Mouse (Mus musculus): ENCODE data around the gene Gm10428.
"Not testable (repeated sequence)": the region's sequence is repeated elsewhere in the genome, so short reads cannot be mapped to it uniquely, and the experiment has no call there.

The Gm10428 gene

GRCm38 (mm10) chr11:62752780-62753179 is at the start of gene Gm10428:
Gm10428 (plus strand) TSS chr11:62753100.
- no peak for DNase-seq (ENCODE audit: low spot score in 2 of 2)

DNA sequence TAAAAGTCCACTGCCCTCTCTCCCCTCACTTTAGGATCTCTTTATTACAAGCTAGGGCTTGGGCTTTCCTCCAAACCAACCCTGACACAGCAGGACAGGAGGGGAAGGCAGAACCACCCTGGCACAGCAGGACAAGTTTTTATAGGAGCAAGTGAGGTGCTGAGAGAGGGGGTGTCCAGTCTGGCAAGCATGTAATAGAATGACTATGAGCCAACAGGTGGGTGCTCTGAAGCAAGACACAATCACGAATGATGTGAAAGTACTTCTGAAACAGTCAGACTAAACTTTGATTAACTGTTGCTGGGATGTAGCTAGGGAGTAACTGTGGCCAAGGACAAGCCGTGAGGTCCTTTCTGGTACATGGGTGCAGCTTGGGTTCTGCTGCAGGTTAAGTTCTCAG is 46.8 kb upstream of the Gm10428 start:
- DNase-seq (ENCODE audit: low spot score in 2 of 2), result no peak

GRCm38 (mm10) chr11:62708252-62708651 is 44.6 kb upstream of the Gm10428 start:
- DNase-seq (ENCODE audit: low spot score in 2 of 2), result no peak

- no peak for DNase-seq (ENCODE audit: low spot score in 2 of 2)
These were observed 42.2 kb upstream of the Gm10428 start for GRCm38 (mm10) chr11:62710657-62711056.

DNA sequence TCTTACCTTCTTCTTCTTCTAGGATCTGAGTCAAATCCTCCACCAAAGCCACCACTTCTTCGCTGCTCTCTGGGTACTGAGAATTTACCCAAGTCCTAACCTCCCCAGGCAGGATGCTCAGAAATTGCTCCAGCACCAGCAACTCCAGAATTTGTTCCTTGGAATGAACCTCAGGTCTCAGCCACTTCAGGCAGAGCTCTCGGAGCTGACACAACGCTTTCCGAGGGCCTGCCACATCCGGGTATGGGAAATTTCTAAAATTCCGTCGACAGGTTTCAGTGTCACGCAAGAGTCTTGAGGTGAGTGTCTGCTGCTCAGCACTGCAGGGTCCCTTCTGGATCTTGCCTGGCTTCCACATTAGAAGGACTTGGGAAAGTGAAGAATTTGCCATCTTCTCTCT is 24.6 kb upstream of the Gm10428 start:
- no peak for DNase-seq (ENCODE audit: low spot score in 2 of 2)

DNA sequence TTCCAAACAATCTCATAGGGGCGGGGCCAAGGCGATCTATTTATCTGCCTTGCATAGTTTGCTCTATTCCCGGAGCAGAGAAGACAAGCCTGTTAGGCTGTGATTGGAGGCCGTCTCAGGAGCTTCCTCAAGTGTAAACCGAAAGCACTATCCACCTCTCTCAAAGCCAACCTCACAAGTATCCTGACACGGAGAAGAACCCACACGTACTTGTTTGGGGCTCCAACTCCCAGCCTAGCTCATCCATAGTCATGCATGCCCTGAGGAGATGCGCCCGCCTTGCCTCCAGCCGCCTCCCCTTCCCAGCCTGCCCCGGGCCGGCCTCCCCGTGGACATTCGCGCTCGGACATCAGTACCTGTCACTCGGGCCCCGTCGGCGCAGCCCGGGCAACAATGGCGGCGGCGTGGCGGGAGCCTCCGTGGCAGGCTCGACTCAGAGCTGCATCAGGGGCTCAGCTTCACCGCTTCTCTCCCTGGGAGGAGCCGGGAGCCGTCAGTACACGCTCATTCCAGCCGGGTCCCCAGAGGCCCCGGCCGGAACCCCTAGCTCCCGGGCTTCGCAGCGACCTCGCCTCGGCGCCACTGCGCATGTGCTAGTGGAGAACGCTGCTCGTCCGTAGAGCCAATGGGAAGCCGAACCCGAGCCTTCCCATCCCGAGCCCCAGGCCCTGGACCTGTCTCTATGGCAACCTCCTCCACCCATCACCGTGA is 21.4 kb upstream of the Gm10428 start, which contains the start of gene Zfp287:
Gene Zfp287 (minus strand): TSS at position 595 of the 711 bp plus-strand sequence.
- DNase-seq (ENCODE audit: low spot score in 2 of 2), result peak; percentile 91 to 92

GRCm38 (mm10) chr11:62732022-62732387 is 20.9 kb upstream of the Gm10428 start:
- DNase-seq (ENCODE audit: low spot score in 2 of 2), result no peak

- DNase-seq (ENCODE audit: low spot score in 2 of 2), result no peak
These were observed 20.2 kb upstream of the Gm10428 start for GRCm38 (mm10) chr11:62732665-62733064.

DNA sequence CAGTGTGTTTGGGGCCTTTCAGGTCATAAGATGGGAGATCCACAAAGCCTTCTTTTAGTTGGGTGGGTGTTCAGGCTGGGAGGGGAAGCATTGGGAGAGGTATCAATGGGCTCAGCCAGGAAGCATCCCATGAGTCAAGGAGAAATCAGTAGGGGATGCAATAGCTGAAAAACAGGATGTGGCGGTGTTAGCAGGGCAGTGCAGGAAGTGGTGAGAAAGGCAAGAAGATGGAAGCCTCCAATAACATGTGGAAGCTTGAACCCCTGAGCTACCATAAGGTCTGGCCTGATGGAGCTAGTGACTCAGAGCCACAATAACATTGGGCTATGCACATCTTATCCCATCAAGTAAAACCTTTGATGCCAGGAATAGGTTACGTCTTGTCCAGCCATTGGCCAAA is 11.7 kb upstream of the Gm10428 start:
- DNase-seq (ENCODE audit: low spot score in 2 of 2), result no peak

GRCm38 (mm10) chr11:62742261-62742957 is 10.5 kb upstream of the Gm10428 start:
- no peak for DNase-seq (ENCODE audit: low spot score in 2 of 2)

DNA sequence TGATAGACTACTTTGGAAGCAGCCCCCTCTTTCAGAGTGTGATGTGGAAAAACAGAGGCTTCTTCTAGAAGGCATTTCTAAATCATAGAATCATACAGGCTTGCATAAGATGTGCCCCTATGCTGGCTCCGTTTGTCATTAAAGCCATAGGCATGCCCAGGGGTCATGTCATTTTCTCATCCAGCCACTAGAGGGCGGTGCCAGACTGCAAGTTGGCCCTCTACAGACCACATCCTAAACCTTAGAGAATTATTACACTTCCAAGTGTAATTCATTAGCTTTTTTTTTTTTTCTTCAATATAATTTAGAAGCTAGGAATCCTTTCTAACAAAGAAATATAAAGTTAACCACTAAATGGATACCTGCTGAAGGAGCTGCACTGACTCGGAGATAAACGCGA is 8.8 kb upstream of the Gm10428 start:
- peak; percentile 81 to 82 for DNase-seq (ENCODE audit: low spot score in 2 of 2)

GRCm38 (mm10) chr11:62746001-62746533 is 6.8 kb upstream of the Gm10428 start:
- peak; percentile 83 to 84 for DNase-seq (ENCODE audit: low spot score in 2 of 2)

DNA sequence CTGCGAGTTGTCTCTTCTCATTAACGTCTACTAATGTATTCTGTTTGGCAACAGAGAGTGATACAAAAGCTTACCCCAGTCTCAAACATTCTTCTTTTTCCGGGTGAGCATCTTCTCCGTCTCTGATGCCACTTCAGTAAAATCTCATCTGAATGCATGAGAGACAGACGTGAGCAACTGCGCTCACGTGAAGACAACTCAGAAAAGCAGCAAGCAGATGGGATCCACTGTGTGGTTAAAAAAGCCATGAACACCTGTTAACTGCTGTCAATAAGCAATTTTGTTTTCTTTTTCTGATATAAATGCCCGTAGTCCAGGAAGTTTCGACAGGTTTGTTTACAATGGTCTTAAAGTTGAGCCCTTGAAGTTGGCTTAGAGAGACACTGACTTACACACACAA is 5.7 kb upstream of the Gm10428 start:
- DNase-seq (ENCODE audit: low spot score in 2 of 2), result no peak

- DNase-seq (ENCODE audit: low spot score in 2 of 2), result no peak
These were observed 4.8 kb upstream of the Gm10428 start for GRCm38 (mm10) chr11:62748062-62748461.

DNA sequence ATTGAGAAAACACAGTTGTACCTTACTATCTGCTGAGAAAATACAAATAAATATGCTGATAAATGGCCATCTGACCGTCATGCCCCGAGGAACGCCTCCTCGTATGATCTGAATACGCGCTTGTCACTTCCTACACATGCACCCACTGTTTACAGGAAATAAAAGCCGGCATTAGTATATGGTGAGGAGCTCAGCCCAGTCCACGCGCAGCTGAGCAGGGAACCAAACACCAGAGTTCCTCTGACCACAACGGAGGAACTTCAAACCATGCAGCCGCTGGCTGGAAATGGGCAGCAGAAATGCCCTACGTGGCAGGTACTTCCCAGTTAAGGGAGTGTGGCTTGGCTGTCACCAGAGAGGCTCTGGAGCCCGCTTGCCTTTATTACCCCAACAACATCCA is 3.5 kb upstream of the Gm10428 start:
- not testable (repeated sequence) for DNase-seq (ENCODE audit: low spot score in 2 of 2)

DNA sequence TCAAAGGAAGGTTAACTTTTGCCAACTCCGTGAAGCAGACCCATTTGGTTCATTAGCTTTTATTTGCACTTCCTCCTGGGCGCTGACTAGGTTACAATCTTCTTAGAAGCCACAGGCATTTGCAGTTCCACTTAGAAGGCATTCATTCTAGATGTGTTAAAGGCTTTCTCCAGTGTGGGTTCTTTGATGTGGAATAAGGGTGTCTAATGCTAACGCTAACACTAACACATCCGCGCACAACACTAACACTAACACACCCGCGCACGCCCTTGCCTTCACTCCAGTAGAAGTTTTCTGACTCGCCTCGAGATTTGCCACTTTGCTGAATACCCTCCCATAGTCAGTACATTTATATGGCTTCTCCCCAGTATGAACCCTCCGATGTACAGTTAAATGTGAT is 709 bp upstream of the Gm10428 start:
- DNase-seq (ENCODE audit: low spot score in 2 of 2), result no peak

- DNase-seq (ENCODE audit: low spot score in 2 of 2), result peak; percentile 85 to 93
These were observed 3.7 kb downstream of the Gm10428 start for GRCm38 (mm10) chr11:62756456-62757142.

- DNase-seq (ENCODE audit: low spot score in 2 of 2), result no peak
These were observed 4.2 kb downstream of the Gm10428 start for GRCm38 (mm10) chr11:62757143-62757507.

- no peak for DNase-seq (ENCODE audit: low spot score in 2 of 2)
These were observed 5.0 kb downstream of the Gm10428 start for GRCm38 (mm10) chr11:62757906-62758305.

GRCm38 (mm10) chr11:62758491-62758890 is 5.6 kb downstream of the Gm10428 start:
- no peak for DNase-seq (ENCODE audit: low spot score in 2 of 2)

GRCm38 (mm10) chr11:62760755-62761457 is 8.0 kb downstream of the Gm10428 start:
- no peak for DNase-seq (ENCODE audit: low spot score in 2 of 2)

DNA sequence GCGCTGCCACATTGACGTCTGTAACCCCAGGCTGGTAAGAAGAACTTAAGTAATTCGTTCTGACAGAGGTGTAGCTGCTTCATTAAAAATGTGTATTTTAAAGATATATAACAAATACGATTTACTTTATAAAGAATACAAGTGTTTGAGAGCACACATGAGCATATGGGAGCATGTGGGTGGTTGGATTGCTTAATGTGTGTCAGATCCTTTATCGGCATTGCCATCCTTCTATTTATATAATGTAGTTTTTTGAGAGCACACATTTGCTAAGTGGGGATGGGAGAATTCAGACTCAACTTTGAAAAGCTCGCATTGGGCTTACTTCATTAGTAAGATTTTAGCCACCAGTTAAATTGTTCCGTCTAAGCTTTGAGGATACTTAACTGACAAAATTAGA is 23.6 kb downstream of the Gm10428 start:
- DNase-seq (ENCODE audit: low spot score in 2 of 2), result peak; percentile 31
